Mouse (Mus musculus) neural tube, embryonic 12.5 days (tissue): ENCODE results near the gene Gm49373. TPM values are rescaled to one million over a fixed set of nuclear protein-coding genes. Genes with fewer than 3 reads are reported as not detected.
A peak's percentile ranks its signal among the peaks of the same experiment; 100 is the strongest.

Experiments
- ATAC-seq: fragments of 200-750 bp; cut with Nextera tagmentation; 2 replicates; pipeline ENCODE4 v1.8.0; 2017; ENCODE audit warnings: low read depth, mild to moderate bottlenecking, moderate TSS enrichment, moderate library complexity; ENCODE audit not compliant: low FRiP score
- H3K27ac ChIP-seq: fragments of 300-500 bp; sonication (generic); 2 replicates; pipeline ENCODE4 v1.5.1; 2016
- H3K27me3 ChIP-seq: fragments of 300-500 bp; sonication (generic); replicated peaks from 2 replicates; pipeline ENCODE4 v1.6.1; 2016; ENCODE audit warnings: mild to moderate bottlenecking
- H3K36me3 ChIP-seq: fragments of 300-500 bp; sonication (generic); 2 replicates; pipeline ENCODE4 v1.6.1; 2016; ENCODE audit warnings: mild to moderate bottlenecking
- H3K4me1 ChIP-seq: fragments of 300-500 bp; sonication (generic); 2 replicates; pipeline ENCODE4 v1.6.1; 2016
- H3K4me2 ChIP-seq: fragments of 300-500 bp; sonication (generic); replicated peaks from 2 replicates; pipeline ENCODE4 v1.6.1; 2016; ENCODE audit warnings: mild to moderate bottlenecking
- H3K4me3 ChIP-seq: fragments of 300-500 bp; sonication (generic); 2 replicates; pipeline ENCODE4 v1.5.1; 2016
- H3K9ac ChIP-seq: fragments of 300-500 bp; sonication (generic); 2 replicates; pipeline ENCODE4 v1.6.1; 2016; ENCODE audit warnings: mild to moderate bottlenecking
- H3K9me3 ChIP-seq: fragments of 300-500 bp; sonication (generic); 2 replicates; pipeline ENCODE4 v1.6.1; 2016; ENCODE audit warnings: mild to moderate bottlenecking
- WGBS: fragments of 180-500 bp; shearing (Covaris S2); methylation state at CpG from one replicate; pipeline ENCODE4 v1.1.7; 2016; 5-methylcytosine and 5-hydroxymethylcytosine counted together
- polyA plus RNA-seq: library from polyadenylated mRNA; unstranded; fragments of >200 nt; fragmentation: Nextera tagmentation; extraction: Ambion mirVana; gene quantifications from 2 replicates; pipeline ENCODE4 v1.2.1, GENCODE M21; 2016

The Gm49373 gene
- polyA plus RNA-seq, 1 experiment from 2014 or later: 1.7 TPM

GRCm38 (mm10) chr9:21032491-21032890, 40.4 kb downstream of the Gm49373 start:
- no peak for ATAC-seq
- peak overlapping the region; percentile 84 for H3K4me2 ChIP-seq
- H3K27me3 ChIP-seq: peaks cover 88% of the 10 kb centered on the region
- no peaks in the 10 kb centered on the region for H3K9me3 ChIP-seq
- no peak overlapping the region for H3K9ac ChIP-seq
- H3K4me1 ChIP-seq: peaks cover 58% of the 10 kb centered on the region
- H3K4me3 ChIP-seq: peak overlapping the region; percentile 39; the same call in 1 of the 2 replicates
- no peak overlapping the region for H3K27ac ChIP-seq
- no peaks in the 10 kb centered on the region for H3K36me3 ChIP-seq
- 2% methylated on average over 7 of the region's 7 CpGs for WGBS

GRCm38 (mm10) chr9:21031896-21032351, 41.0 kb downstream of the Gm49373 start, which contains the start of gene Icam5:
Icam5 (plus strand) TSS chr9:21032073.
- Histone ChIP-seq H3K9ac (peak within 1 kb of the TSS; percentile 50), H3K9me3 (no peaks in the 10 kb centered on the region), H3K27ac (no peak within 1 kb of the TSS), H3K36me3 (no peaks in the 10 kb centered on the region), H3K4me1 (peaks cover 53% of the 10 kb centered on the region), H3K27me3 (peaks cover 83% of the 10 kb centered on the region), H3K4me2 (peak within 1 kb of the TSS; percentile 84), H3K4me3 (peak within 1 kb of the TSS; percentile 39)
- under 1% methylated on average over 35 of the region's 35 CpGs for WGBS
- peak; percentile 14; the same call in 1 of the 2 replicates for ATAC-seq

- H3K27me3 ChIP-seq: peaks cover 81% of the 10 kb centered on the region
- H3K4me2 ChIP-seq: peak overlapping the region; percentile 84
- H3K36me3 ChIP-seq: no peaks in the 10 kb centered on the region
- H3K4me1 ChIP-seq: peaks cover 49% of the 10 kb centered on the region
- under 1% methylated on average over 36 of the region's 36 CpGs for WGBS
- peak overlapping the region; percentile 37 for H3K4me3 ChIP-seq
- ATAC-seq: peak; percentile 50
- no peak overlapping the region for H3K27ac ChIP-seq
- no peaks in the 10 kb centered on the region for H3K9me3 ChIP-seq
- peak overlapping the region; percentile 50; the same call in 1 of the 2 replicates for H3K9ac ChIP-seq
Measured at GRCm38 (mm10) chr9:21031251-21031895, 41.5 kb downstream of the Gm49373 start.

GRCm38 (mm10) chr9:21030781-21031250, 42.1 kb downstream of the Gm49373 start:
- under 1% methylated on average over 13 of the region's 13 CpGs for WGBS
- peaks cover 49% of the 10 kb centered on the region for H3K4me1 ChIP-seq

GRCm38 (mm10) chr9:21030055-21030600, 42.8 kb downstream of the Gm49373 start:
- H3K9ac ChIP-seq: no peak overlapping the region
- 27% methylated on average over 22 of the region's 22 CpGs for WGBS
- no peak overlapping the region for H3K27ac ChIP-seq
- H3K4me3 ChIP-seq: peak overlapping the region; percentile 15; the same call in 1 of the 2 replicates
- H3K9me3 ChIP-seq: no peaks in the 10 kb centered on the region
- H3K27me3 ChIP-seq: peaks cover 72% of the 10 kb centered on the region
- peak overlapping the region; percentile 84 for H3K4me2 ChIP-seq
- no peak for ATAC-seq
- H3K4me1 ChIP-seq: peaks cover 49% of the 10 kb centered on the region
- no peaks in the 10 kb centered on the region for H3K36me3 ChIP-seq

More at GRCm38 (mm10) chr9:21030781-21031250, 42.1 kb downstream of the Gm49373 start:
- H3K4me3 ChIP-seq: peak overlapping the region; percentile 37
- H3K4me2 ChIP-seq: peak overlapping the region; percentile 84
- H3K9me3 ChIP-seq: no peaks in the 10 kb centered on the region
- H3K27ac ChIP-seq: no peak overlapping the region
- H3K36me3 ChIP-seq: no peaks in the 10 kb centered on the region
- peaks cover 79% of the 10 kb centered on the region for H3K27me3 ChIP-seq
- no peak overlapping the region for H3K9ac ChIP-seq
- peak; percentile 45; the same call in 1 of the 2 replicates for ATAC-seq

- no peaks in the 10 kb centered on the region for H3K36me3 ChIP-seq
- WGBS: 2% methylated on average over 37 of the region's 37 CpGs
- H3K4me3 ChIP-seq: peak within 1 kb of the TSS; percentile 25
- H3K9ac ChIP-seq: peak within 1 kb of the TSS; percentile 33; the same call in 1 of the 2 replicates
- H3K9me3 ChIP-seq: no peaks in the 10 kb centered on the region
- peaks cover 65% of the 10 kb centered on the region for H3K27me3 ChIP-seq
- H3K4me1 ChIP-seq: peaks cover 49% of the 10 kb centered on the region
- ATAC-seq: no peak
- no peak within 1 kb of the TSS for H3K27ac ChIP-seq
- peak within 1 kb of the TSS; percentile 84 for H3K4me2 ChIP-seq
Measured at GRCm38 (mm10) chr9:21029291-21030054, 43.4 kb downstream of the Gm49373 start, which contains the start of gene Icam4. Icam4 (plus strand) TSS chr9:21029373.

GRCm38 (mm10) chr9:21028560-21029110, 44.3 kb downstream of the Gm49373 start:
- WGBS: 59% methylated on average over 6 of the region's 6 CpGs
- no peak for ATAC-seq
- Histone ChIP-seq H3K36me3 (no peaks in the 10 kb centered on the region), H3K9ac (no peak overlapping the region), H3K27me3 (peaks cover 58% of the 10 kb centered on the region), H3K4me2 (no peak overlapping the region), H3K4me1 (peaks cover 48% of the 10 kb centered on the region), H3K4me3 (no peak overlapping the region), H3K9me3 (no peaks in the 10 kb centered on the region), H3K27ac (no peak overlapping the region)

- Histone ChIP-seq H3K27me3 (peaks cover 50% of the 10 kb centered on the region), H3K4me3 (no peak overlapping the region), H3K9me3 (no peaks in the 10 kb centered on the region), H3K4me2 (no peak overlapping the region), H3K9ac (no peak overlapping the region), H3K27ac (no peak overlapping the region), H3K36me3 (no peaks in the 10 kb centered on the region), H3K4me1 (peaks cover 40% of the 10 kb centered on the region)
- no peak for ATAC-seq
- 34% methylated on average over 8 of the region's 8 CpGs for WGBS
Measured at GRCm38 (mm10) chr9:21027774-21028290, 45.1 kb downstream of the Gm49373 start.

GRCm38 (mm10) chr9:21026849-21027248, 46.0 kb downstream of the Gm49373 start:
- WGBS: 81% methylated on average over 12 of the region's 12 CpGs
- no peaks in the 10 kb centered on the region for H3K36me3 ChIP-seq
- H3K27ac ChIP-seq: no peak overlapping the region
- H3K4me3 ChIP-seq: no peak overlapping the region
- no peaks in the 10 kb centered on the region for H3K9me3 ChIP-seq
- peaks cover 30% of the 10 kb centered on the region for H3K4me1 ChIP-seq
- no peak for ATAC-seq
- H3K9ac ChIP-seq: no peak overlapping the region
- no peak overlapping the region for H3K4me2 ChIP-seq
- peaks cover 41% of the 10 kb centered on the region for H3K27me3 ChIP-seq

GRCm38 (mm10) chr9:21025258-21025810, 47.6 kb downstream of the Gm49373 start:
- 74% methylated on average over 19 of the region's 19 CpGs for WGBS
- Histone ChIP-seq H3K9ac (no peak overlapping the region), H3K4me3 (no peak overlapping the region)

GRCm38 (mm10) chr9:21022726-21023125, 50.2 kb downstream of the Gm49373 start:
- Histone ChIP-seq H3K4me1 (0 out of 2 replicates have a peak, but pooled peaks cover under 1% of the 10 kb centered on the region), H3K9ac (no peak overlapping the region), H3K9me3 (no peaks in the 10 kb centered on the region), H3K4me2 (no peak overlapping the region), H3K36me3 (no peaks in the 10 kb centered on the region), H3K27ac (no peak overlapping the region), H3K4me3 (no peak overlapping the region), H3K27me3 (peaks cover 18% of the 10 kb centered on the region)
- no peak for ATAC-seq
- 85% methylated on average over 1 of the region's 1 CpGs for WGBS

More at GRCm38 (mm10) chr9:21025258-21025810, 47.6 kb downstream of the Gm49373 start:
- peaks cover 27% of the 10 kb centered on the region for H3K27me3 ChIP-seq
- no peaks in the 10 kb centered on the region for H3K36me3 ChIP-seq
- no peak overlapping the region for H3K27ac ChIP-seq
- H3K9me3 ChIP-seq: no peaks in the 10 kb centered on the region
- H3K4me2 ChIP-seq: no peak overlapping the region
- peaks cover 16% of the 10 kb centered on the region; the same call in 1 of the 2 replicates for H3K4me1 ChIP-seq
- no peak for ATAC-seq
